Mouse (Mus musculus) hindlimb bud, embryonic 11.5 days (tissue): ENCODE results near the gene Gm12216.

Experiments used
- DNase-seq: peaks from one replicate; pipeline ENCODE4 v3.0.0-alpha.2; 2012; ENCODE audit warnings: low read depth, low spot score; ENCODE audit errors: extremely low spot score

Gene Gm12216

GRCm38 (mm10) chr11:53821945-53822338 is 37.1 kb downstream of the Gm12216 start:
- DNase-seq, result no peak

- DNase-seq, result no peak
Measured at GRCm38 (mm10) chr11:53821230-53821944, 37.7 kb downstream of the Gm12216 start.

DNA sequence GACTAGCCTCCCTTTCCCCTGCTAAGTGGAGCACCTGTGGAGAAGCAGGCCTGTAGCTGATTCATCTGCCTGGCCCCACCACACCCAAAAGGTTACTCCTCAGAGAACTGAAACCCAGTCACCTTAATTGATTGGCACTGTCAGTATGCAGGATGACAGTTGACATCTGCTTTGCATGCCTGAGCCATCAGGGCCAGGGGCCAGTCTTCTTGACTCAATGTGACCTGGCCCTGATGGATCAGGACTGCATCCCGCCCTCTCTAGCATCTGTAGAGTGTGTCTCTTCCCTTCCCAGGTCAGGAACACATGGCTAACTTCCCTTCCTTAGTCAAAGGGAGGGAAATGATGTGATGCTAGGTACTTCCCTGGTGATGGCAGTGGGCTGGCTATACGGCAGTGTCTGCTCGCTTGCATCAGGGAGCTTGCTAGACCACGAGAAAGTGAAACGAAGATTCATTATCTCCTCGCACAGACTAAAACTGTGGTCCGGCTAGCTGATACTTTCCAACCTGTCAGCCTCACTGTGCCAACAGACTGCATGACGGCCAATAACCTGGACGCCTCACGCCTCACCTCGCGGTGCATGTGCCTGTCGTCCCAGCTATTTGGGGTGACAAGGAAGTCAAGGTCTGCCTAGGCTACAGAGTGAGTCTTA is 38.4 kb downstream of the Gm12216 start:
- no peak for DNase-seq

- DNase-seq, result no peak
Measured at GRCm38 (mm10) chr11:53819511-53819910, 39.5 kb downstream of the Gm12216 start.

- DNase-seq, result no peak
Measured at GRCm38 (mm10) chr11:53818794-53819193, 40.3 kb downstream of the Gm12216 start.

GRCm38 (mm10) chr11:53816841-53817375 is 42.1 kb downstream of the Gm12216 start:
- DNase-seq, result no peak

- DNase-seq, result no peak
Measured at GRCm38 (mm10) chr11:53814810-53815209, 44.2 kb downstream of the Gm12216 start.

GRCm38 (mm10) chr11:53813001-53813868 is 45.8 kb downstream of the Gm12216 start:
- DNase-seq, result no peak

DNA sequence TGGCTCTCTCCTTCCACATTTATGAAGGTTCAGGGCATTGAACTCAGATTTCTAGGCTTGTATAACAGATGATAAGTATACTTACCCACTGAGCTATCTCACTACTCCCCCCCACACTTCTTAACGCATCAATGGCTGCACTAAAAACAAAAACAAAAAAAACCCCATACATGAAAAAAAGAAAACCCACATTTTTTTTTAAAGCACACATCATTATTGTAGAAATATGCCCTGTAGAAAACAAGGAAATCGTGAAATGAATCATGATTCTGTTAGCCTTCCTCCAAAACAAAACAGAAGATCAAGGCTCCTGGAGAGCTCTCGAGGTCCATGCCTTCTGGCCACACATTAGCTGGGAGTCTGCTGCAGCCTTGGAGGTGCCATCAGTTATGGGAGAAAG is 47.7 kb downstream of the Gm12216 start:
- DNase-seq, result no peak

DNA sequence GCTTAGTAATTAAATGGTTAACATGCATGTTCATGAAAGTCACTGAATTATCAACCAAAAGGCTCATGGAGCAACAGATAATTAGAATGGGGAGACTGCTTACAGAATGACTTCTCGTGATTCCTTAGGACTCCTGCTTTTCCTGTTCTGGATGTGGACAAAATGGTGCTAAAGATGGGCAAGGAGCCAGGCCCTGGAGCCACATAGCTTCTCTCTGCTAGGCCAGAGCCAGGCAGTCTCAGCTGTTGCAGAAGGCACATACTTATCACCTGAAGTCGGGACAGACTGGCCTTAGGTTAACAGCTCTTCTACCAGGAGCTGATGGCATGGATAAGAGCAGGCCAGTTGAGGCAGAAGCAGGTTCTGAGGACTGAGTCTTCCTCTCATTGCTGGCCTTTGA is 48.3 kb downstream of the Gm12216 start:
- no peak for DNase-seq

DNA sequence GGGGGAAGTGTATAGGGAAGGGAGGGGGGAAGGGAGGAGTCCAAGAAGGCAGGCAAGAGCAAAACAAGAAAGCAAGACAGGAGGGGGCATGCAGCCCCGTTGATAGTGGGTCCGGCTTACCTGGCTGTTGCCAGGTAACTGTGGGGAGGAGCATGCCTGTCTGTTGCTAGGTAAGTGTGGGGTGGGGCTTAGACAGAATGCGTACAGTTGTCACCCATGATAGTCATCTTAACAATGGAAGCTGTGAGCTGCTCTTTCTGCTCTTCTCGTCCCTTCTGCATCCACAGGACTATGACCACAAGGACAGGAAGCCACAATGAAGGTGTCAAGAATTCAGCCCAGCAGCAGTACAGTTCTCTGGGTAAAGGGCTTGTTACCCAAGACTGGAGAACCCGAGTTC is 48.9 kb downstream of the Gm12216 start:
- DNase-seq, result no peak

- DNase-seq, result no peak
Measured at GRCm38 (mm10) chr11:53809354-53809753, 49.7 kb downstream of the Gm12216 start.

DNA sequence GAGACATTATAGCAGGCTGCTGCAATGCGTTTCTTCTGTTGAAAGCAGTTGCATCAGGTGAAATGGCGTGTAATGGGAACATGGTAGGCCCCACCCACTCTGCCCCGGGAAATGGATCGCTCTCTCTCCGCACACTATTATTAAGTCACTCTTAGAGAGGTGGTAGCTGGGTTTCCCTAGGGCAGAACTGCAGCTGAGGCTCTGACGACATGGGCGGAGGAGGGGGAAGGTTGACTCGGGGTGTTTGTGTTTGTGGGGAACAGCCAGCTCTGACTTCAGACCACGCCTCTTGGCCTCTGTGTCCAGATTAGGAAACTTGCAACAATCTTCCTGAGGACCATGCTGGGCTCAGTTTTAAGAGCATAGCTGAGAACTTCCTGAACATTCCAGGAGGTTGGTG is 53.3 kb downstream of the Gm12216 start:
- DNase-seq, result no peak

DNA sequence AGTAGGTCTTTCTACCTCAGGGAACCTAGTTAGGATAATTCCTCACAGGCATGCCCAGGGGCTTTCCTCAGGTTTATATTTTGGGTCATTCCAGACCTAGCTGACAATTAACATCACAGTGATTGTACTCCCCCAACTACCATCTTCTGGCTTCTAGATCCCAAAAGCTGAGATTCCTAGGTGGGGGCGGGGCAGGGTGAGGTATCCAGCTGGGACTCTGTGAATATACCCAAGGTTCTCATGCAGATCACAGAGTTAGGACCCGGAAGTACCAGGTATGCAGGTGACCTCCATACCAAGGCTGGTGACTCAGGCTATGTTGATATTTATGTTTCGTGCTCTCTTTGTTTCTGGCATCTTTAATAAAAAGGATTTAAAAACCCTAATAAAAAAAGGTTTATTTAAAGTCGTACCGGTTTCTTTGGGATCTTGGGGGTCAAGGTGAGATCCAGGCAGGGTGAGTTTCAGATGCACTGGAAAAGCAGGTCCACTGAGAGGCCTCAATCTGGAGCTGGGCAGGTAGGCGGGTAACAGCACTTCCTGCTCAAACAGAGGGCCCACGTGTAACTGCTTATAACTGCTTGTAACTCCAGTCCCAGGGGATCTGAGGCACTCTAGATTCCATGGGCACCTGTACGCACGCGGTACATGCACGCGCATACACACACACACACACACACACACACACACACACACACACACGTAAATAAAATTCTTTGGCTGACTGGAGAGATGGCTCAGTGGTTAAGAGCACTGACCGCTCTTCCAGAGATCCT is 54.3 kb downstream of the Gm12216 start:
- DNase-seq, result no peak

GRCm38 (mm10) chr11:53803494-53803893 is 55.6 kb downstream of the Gm12216 start:
- DNase-seq, result no peak

- DNase-seq, result no peak
Measured at GRCm38 (mm10) chr11:53803093-53803492, 56.0 kb downstream of the Gm12216 start.

- no peak for DNase-seq
Measured at GRCm38 (mm10) chr11:53800975-53801374, 58.1 kb downstream of the Gm12216 start.

- no peak for DNase-seq
Measured at GRCm38 (mm10) chr11:53800036-53800435, 59.0 kb downstream of the Gm12216 start.

- DNase-seq, result no peak
Measured at GRCm38 (mm10) chr11:53798041-53798711, 60.9 kb downstream of the Gm12216 start.

DNA sequence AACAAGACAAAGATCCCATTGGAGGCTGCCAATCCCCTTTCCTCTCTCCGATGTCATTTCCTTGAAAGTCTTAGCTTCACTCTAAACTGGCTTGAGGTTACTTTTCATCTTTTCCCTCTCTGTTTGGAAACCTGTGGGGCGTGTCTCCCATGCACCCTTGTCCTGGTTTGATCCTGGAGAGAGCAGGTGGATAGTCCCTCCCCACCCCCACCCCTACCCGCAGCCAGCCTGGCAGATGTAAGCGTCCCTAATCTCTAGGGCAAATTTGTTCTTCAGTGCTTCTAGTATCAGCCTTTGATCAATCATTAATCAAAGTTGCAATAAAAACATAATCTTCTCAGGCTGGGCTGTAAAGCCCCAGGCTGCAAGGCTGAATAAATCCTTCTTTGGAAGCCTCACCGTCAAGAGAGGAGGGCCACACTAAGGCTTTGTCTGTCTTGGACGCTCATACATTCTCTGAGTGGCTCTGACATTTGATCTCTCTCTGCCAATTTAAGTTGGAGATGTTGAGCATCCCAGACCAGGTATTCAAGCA is 61.6 kb downstream of the Gm12216 start:
- no peak for DNase-seq
